Mouse (Mus musculus) C2C12 (cell line): ENCODE data around the gene Nav1. TPM values are rescaled to one million over a fixed set of nuclear protein-coding genes. Genes with fewer than 3 reads are reported as not detected.

Experiments used
- H3K27me3 ChIP-seq: one replicate; pipeline ENCODE4 v1.6.1; 2011; ENCODE audit not compliant: control insufficient read depth, insufficient read depth, insufficient read length
- H3K36me3 ChIP-seq: one replicate; pipeline ENCODE4 v1.6.1; 2011; ENCODE audit not compliant: control insufficient read depth, insufficient read depth
- H3K4me3 ChIP-seq: one replicate; pipeline ENCODE4 v1.5.1; 2011; ENCODE audit warnings: mild to moderate bottlenecking, control low read depth; ENCODE audit not compliant: poor library complexity, insufficient read depth, severe bottlenecking
- H3K79me2 ChIP-seq: one replicate; pipeline ENCODE4 v1.6.1; 2011; ENCODE audit not compliant: control insufficient read depth, insufficient read depth
- H3K79me3 ChIP-seq: one replicate; pipeline ENCODE4 v1.6.1; 2011; ENCODE audit warnings: low read depth, control low read depth
- H3ac ChIP-seq: one replicate; pipeline ENCODE3; 2011; ENCODE audit warnings: low read depth; ENCODE audit not compliant: control insufficient read depth, insufficient read length
- CEBPB ChIP-seq: IDR thresholded peaks from one replicate; pipeline ENCODE4 v1.6.1; 2011; ENCODE audit warnings: low read depth, mild to moderate bottlenecking, control low read depth, moderate library complexity
- CTCF ChIP-seq: IDR thresholded peaks from one replicate; pipeline ENCODE4 v1.5.1; 2011; ENCODE audit not compliant: control insufficient read depth, insufficient read depth, insufficient read length
- FOSL1 ChIP-seq: IDR thresholded peaks from one replicate; pipeline ENCODE4 v1.8.0; 2011; ENCODE audit warnings: mild to moderate bottlenecking, low read length; ENCODE audit not compliant: poor library complexity, insufficient read depth, severe bottlenecking
- MAX ChIP-seq: IDR thresholded peaks from one replicate; pipeline ENCODE4 v1.6.1; 2011; ENCODE audit warnings: mild to moderate bottlenecking, control low read depth
- MYOD1 ChIP-seq: IDR thresholded peaks from one replicate; pipeline ENCODE4 v1.6.1; 2011; ENCODE audit warnings: low read depth; ENCODE audit not compliant: control insufficient read depth, insufficient read length
- MYOG ChIP-seq: IDR thresholded peaks from one replicate; pipeline ENCODE4 v1.6.1; 2011; ENCODE audit not compliant: control insufficient read depth, insufficient read length; ENCODE audit errors: extremely low read depth
- USF1 ChIP-seq: IDR thresholded peaks from one replicate; pipeline ENCODE4 v1.6.1; 2011; ENCODE audit warnings: low read depth, mild to moderate bottlenecking, control low read depth, moderate library complexity
- polyA plus RNA-seq: library from polyadenylated mRNA; unstranded; fragments of >200 nt; fragmentation: generic; extraction: Trizol; gene quantifications from one replicate; pipeline ENCODE4 v1.2.1, GENCODE M21; 2012; ENCODE audit warnings: missing spikeins

Gene Nav1
- polyA plus RNA-seq, 1 experiment, result 22.2 TPM

DNA sequence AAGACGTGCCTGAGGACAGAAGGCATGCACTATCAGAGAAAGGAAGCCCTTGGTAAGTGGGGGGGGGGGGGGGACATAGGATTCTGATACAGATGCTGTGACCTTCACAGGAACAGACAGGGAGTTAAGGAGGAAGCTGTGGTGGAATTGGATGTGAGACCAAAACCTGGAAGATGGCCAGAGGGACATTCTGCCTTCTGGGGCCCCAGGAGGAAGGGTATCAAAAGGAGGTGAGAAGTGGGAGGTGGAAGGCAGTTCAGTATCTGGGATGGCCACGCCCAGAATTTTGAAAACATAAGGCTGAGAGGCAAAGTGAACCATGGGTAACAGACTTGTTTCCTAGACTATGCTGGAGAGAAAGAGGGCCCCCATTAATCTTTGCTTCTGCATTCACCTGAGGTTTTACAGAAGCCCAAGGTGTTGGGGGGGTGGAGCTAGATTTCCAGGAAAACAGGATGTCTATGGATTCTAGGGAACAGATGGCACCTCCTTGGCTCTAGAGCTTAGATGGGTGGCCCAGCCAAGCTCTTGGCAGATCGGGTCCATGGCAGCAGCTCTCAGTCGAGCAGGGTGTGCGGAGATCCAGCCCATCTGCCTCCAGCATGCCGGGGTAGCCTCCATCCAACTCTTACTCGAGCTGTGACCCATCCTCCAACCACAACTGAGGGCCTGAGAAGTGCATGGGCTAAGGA, 2.6 kb downstream of the Nav1 start:
- Histone ChIP-seq H3K79me3 (peaks cover 3% of the 10 kb centered on the region), H3K4me3 (no peak overlapping the region), H3K36me3 (peaks cover 27% of the 10 kb centered on the region), H3ac (no peak overlapping the region), H3K79me2 (peaks cover 10% of the 10 kb centered on the region), H3K27me3 (no peaks in the 10 kb centered on the region)
- no peak for TF ChIP-seq FOSL1
- no peak for TF ChIP-seq MYOD1
- no peak for TF ChIP-seq CEBPB
- TF ChIP-seq CTCF, result no peak
- TF ChIP-seq MYOG, result no peak

- TF ChIP-seq MYOD1 (no peak), CTCF (no peak), CEBPB (no peak), FOSL1 (no peak), MYOG (no peak), MAX (no peak), USF1 (no peak)
- no peak overlapping the region for H3K4me3 ChIP-seq
- no peaks in the 10 kb centered on the region for H3K79me2 ChIP-seq
- no peaks in the 10 kb centered on the region for H3K79me3 ChIP-seq
- no peak overlapping the region for H3ac ChIP-seq
- H3K36me3 ChIP-seq, result peaks cover 30% of the 10 kb centered on the region
- H3K27me3 ChIP-seq, result no peaks in the 10 kb centered on the region
Observed at GRCm38 (mm10) chr1:135603121-135603870, 3.8 kb downstream of the Nav1 start.

DNA sequence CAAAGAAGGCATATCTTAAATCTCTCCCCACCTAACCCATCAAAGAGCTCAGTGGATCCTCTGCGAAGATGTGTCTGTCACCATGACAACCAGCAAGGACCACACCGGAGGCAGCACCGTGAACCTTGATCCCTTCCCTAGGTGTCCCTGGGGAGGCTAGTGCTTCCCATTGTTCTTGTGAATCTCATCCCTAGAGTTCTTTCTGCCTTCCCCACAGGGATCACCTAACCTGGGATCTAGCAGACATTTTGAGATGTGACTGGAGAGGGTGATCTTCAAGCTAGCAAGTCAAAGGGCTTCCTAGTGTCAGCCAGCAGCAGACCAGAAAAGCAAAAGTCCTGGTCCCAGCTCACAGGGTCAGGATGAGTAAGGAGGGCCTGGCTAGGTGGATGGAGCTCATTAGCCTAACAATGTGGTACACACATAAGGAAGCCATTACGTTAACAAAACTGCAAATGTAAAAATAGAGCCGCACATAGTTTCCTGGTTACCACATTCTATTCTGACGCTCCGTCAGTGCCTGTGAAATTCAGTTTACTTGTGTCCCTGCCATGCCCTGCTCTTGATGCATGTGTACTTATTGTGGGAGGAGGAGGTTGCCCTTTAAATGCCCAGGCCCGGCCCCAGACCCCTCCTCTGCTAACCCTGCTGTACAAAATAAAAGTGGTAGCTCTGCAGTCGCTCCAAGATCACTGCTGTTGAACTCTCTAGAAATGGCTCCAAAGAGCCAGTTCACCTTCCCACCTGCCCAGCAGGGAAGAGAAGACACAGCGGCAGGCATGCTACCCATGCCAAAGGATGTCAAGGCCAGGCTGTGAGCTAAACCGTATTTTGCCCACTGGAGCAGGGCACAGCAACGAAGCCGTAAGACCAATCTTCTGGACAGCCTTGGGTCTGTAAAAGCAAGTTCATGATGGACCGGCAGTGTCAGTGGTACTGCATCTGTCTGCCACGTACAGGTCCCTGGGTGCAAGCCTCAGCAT, 6.8 kb downstream of the Nav1 start:
- Histone ChIP-seq H3K27me3 (no peaks in the 10 kb centered on the region), H3K36me3 (peaks cover 29% of the 10 kb centered on the region), H3ac (no peak overlapping the region), H3K79me2 (no peaks in the 10 kb centered on the region), H3K79me3 (no peaks in the 10 kb centered on the region), H3K4me3 (no peak overlapping the region)
- TF ChIP-seq CTCF (no peak), MYOD1 (no peak), CEBPB (no peak), FOSL1 (no peak), MYOG (no peak), MAX (no peak), USF1 (no peak)

GRCm38 (mm10) chr1:135598251-135598879, 8.7 kb downstream of the Nav1 start:
- no peak for TF ChIP-seq USF1
- no peak for TF ChIP-seq FOSL1

DNA sequence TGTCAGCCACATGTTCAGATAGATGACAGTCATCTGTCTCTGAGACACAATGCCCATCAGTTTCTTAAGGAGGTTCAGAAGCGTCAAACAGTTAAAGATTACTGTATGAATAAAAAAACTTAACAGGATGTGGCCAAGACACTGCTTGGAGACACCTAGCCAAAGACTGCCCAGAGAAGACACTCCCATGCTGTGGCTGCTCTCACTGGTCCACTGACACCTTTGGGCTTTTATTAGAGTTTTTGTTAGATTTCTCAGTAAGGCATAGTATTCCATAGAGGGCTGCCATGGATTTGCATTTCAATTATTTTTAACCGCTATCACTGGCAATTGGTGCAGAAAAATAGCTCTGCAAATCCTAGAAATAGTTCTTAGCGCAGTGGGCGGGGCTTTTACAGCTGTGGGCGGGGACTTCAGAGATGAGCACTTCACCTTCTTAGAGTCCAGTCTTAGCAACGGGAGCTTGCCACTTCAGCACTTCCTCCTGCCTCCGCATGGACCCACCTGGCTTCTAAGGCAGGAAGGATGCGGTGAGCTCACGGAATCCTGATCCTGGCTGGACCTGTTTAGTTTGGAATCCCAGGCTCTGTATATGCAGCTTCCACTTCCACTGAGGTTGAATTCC, 12.7 kb downstream of the Nav1 start:
- TF ChIP-seq MAX, result no peak
- peak; percentile 53 for TF ChIP-seq MYOD1

More at GRCm38 (mm10) chr1:135598251-135598879, 8.7 kb downstream of the Nav1 start:
- H3K36me3 ChIP-seq, result peaks cover 21% of the 10 kb centered on the region
- no peak overlapping the region for H3ac ChIP-seq
- no peak overlapping the region for H3K4me3 ChIP-seq
- no peaks in the 10 kb centered on the region for H3K79me3 ChIP-seq
- no peaks in the 10 kb centered on the region for H3K27me3 ChIP-seq
- H3K79me2 ChIP-seq, result no peaks in the 10 kb centered on the region

More for the DNA sequence above, 12.7 kb downstream of the Nav1 start:
- Histone ChIP-seq H3ac (no peak overlapping the region), H3K36me3 (peaks cover 20% of the 10 kb centered on the region), H3K79me3 (no peaks in the 10 kb centered on the region), H3K4me3 (no peak overlapping the region), H3K79me2 (peaks cover 25% of the 10 kb centered on the region), H3K27me3 (no peaks in the 10 kb centered on the region)
